Mouse (Mus musculus): ENCODE results near the gene Ints5. TPM values are rescaled to one million over a fixed set of nuclear protein-coding genes. Genes with fewer than 3 reads are reported as not detected.
"Not testable (repeated sequence)": the region's sequence is repeated elsewhere in the genome, so short reads cannot be mapped to it uniquely, and the experiment has no call there.

Ints5 gene
- total RNA-seq (2017) = 10.9 and 13.2 TPM in 2 replicates

- ATAC-seq (replicated peaks in 1 of 2; ENCODE audit: insufficient read depth in 1 of 2, low FRiP score in 2 of 2, low TSS enrichment in 1 of 2, low read depth in 1 of 2, poor library complexity in 2 of 2, severe bottlenecking in 2 of 2) = peak; percentile 33 to 50
Observed at GRCm38 (mm10) chr19:8892829-8893766, at the start of gene Ints5. Gene Ints5, plus strand, starts transcription at chr19:8893005.

DNA sequence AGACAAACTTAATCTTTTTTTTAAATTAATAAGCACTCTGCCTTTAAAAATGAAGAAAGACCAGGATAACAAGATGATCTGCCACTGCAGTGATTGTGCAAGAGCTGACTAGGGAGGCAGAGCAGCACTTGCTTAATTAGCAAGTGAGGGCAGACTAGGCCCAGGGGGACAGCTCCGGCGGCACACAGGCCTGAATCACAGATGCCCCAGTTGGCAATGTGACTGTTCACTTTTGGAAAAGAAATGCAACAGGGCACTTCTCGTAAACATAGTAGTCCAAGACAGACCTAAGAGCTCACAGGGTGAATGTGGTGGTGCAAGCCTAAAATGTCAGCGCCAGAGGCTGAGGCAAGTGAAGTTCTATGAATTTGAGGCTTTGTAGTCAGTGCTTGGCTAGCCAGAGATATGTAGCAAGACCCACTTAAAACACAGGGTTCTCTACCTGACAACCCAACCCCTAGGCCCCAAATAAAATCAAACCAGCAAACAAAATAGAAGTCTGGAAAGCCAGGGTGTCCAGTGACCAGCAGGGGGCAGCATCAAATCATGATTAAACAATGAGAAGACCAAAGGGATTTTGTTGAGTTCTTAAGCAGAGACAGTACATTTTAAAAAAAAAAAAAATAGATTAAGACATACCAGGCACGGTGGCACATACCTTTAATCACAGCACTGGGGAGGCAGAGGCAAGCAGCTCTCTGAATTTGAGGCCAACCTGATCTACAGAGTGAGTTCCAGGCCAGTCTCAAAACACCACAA is 48.3 kb upstream of the Ints5 start:
- ATAC-seq (replicated peaks in 1 of 2; ENCODE audit: insufficient read depth in 1 of 2, low FRiP score in 2 of 2, low TSS enrichment in 1 of 2, low read depth in 1 of 2, poor library complexity in 2 of 2, severe bottlenecking in 2 of 2) = peak; percentile 20 to 55; a peak in 2 of 4 replicates

DNA sequence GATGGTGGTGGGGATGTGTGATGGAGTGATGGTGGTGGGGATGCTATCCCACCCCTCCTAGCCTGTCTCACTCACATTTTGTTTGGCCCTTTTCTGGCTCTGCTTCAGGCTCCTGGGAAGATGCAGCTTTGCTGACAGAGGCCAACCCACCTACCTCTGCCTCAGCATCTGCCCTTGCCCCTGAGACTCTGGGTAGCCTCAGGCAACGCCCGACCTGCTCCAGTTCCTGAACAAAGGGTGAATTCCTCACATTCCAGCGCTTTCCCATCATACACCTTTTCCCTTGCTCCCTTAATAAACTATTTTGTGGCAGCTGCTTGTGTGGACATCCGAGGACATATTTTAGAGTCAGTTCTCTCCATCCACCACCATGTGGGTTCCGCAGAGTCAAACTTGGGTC is 44.4 kb upstream of the Ints5 start:
- no peak for ATAC-seq (replicated peaks in 1 of 2; ENCODE audit: insufficient read depth in 1 of 2, low FRiP score in 2 of 2, low TSS enrichment in 1 of 2, low read depth in 1 of 2, poor library complexity in 2 of 2, severe bottlenecking in 2 of 2)

GRCm38 (mm10) chr19:8850402-8850901 is 42.4 kb upstream of the Ints5 start, which contains the start of gene Lrrn4cl:
Gene Lrrn4cl, plus strand, starts transcription at chr19:8850768.
- ATAC-seq (replicated peaks in 1 of 2; ENCODE audit: insufficient read depth in 1 of 2, low FRiP score in 2 of 2, low TSS enrichment in 1 of 2, low read depth in 1 of 2, poor library complexity in 2 of 2, severe bottlenecking in 2 of 2) = no peak

DNA sequence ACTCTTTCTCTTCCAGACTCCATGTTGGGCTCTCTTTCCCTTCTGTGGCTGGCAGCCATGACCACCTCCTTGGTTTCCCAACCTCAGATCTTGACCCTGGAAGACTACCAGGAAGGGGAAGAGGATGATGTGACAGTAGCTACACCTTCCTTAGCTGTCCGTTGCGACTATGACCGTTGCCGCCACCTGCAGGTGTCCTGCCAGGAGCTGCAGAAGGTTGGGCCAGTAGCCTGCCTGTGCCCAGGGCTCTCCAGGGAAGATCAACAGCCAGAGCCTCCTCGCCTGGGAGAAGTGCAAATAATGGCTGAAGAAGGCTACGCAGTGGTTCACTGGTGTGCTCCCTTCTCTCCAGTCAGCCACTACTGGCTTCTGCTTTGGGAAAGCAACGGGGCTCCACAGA is 41.2 kb upstream of the Ints5 start:
- ATAC-seq (replicated peaks in 1 of 2; ENCODE audit: insufficient read depth in 1 of 2, low FRiP score in 2 of 2, low TSS enrichment in 1 of 2, low read depth in 1 of 2, poor library complexity in 2 of 2, severe bottlenecking in 2 of 2) = no peak

- no peak for ATAC-seq (replicated peaks in 1 of 2; ENCODE audit: insufficient read depth in 1 of 2, low FRiP score in 2 of 2, low TSS enrichment in 1 of 2, low read depth in 1 of 2, poor library complexity in 2 of 2, severe bottlenecking in 2 of 2)
Observed at GRCm38 (mm10) chr19:8852236-8852928, 40.4 kb upstream of the Ints5 start.

DNA sequence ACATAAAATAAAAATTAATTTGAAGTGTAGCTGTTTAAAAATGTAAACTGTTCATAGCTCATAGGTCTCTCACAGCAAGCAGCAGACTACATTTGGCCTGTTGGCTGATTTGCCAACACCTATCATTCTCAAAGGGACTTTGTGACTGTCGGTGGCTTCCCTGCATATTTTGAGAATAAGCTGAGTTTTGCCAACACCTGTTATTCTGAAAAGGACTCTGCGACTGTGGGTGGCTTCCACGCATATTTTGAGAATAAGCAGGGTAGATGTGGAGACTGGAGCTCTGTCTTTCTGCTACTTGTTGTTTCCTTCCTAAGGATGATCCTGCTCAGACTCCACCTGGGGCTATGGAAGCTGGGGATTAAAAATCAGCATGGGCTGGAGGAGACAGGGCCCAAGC is 39.7 kb upstream of the Ints5 start:
- ATAC-seq (replicated peaks in 1 of 2; ENCODE audit: insufficient read depth in 1 of 2, low FRiP score in 2 of 2, low TSS enrichment in 1 of 2, low read depth in 1 of 2, poor library complexity in 2 of 2, severe bottlenecking in 2 of 2) = no peak

GRCm38 (mm10) chr19:8857689-8858088 is 35.1 kb upstream of the Ints5 start:
- peak; percentile 53 to 56; a peak in 2 of 4 replicates for ATAC-seq (replicated peaks in 1 of 2; ENCODE audit: insufficient read depth in 1 of 2, low FRiP score in 2 of 2, low TSS enrichment in 1 of 2, low read depth in 1 of 2, poor library complexity in 2 of 2, severe bottlenecking in 2 of 2)

- no peak for ATAC-seq (replicated peaks in 1 of 2; ENCODE audit: insufficient read depth in 1 of 2, low FRiP score in 2 of 2, low TSS enrichment in 1 of 2, low read depth in 1 of 2, poor library complexity in 2 of 2, severe bottlenecking in 2 of 2)
Observed at GRCm38 (mm10) chr19:8859018-8859417, 33.8 kb upstream of the Ints5 start.

DNA sequence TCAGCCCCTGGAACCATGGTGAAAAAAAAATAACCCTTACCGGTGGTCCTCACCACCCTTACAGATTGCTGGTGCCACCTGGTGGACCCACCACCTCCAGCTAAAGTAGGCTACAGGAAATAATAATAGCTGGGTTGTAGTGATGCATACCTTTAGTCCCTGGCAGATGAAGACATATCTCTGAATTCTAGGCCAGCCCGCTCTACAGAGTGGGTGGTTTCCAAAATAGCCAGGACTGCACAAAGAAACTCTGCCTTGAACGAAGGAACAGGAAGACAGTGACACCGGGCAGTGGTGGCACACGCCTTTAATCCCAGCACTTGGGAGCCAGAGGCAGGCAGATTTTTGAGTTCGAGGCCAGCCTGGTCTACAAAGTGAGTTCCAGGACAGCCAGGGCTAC is 28.5 kb upstream of the Ints5 start:
- no peak for ATAC-seq (replicated peaks in 1 of 2; ENCODE audit: insufficient read depth in 1 of 2, low FRiP score in 2 of 2, low TSS enrichment in 1 of 2, low read depth in 1 of 2, poor library complexity in 2 of 2, severe bottlenecking in 2 of 2)

DNA sequence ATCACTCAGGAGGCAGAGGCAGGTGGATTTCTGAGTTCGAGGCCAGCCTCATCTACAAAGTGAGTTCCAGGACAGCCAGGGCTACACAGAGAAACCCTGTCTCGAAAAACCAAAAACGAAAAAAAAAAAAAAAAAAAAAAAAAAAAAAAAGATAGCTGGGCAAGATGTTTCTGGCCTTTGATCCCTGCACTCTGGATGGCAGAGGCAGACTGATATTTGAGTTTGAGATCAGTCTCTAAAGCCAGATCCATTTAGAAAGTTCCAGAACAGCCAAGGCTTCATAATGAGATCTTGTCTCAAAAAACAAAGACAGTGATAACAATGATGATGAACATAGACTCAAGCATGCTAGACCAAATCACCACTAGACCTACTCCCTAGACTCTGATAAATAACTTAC is 22.4 kb upstream of the Ints5 start:
- ATAC-seq (replicated peaks in 1 of 2; ENCODE audit: insufficient read depth in 1 of 2, low FRiP score in 2 of 2, low TSS enrichment in 1 of 2, low read depth in 1 of 2, poor library complexity in 2 of 2, severe bottlenecking in 2 of 2) = not testable (repeated sequence)

GRCm38 (mm10) chr19:8870838-8871237 is 22.0 kb upstream of the Ints5 start:
- ATAC-seq (replicated peaks in 1 of 2; ENCODE audit: insufficient read depth in 1 of 2, low FRiP score in 2 of 2, low TSS enrichment in 1 of 2, low read depth in 1 of 2, poor library complexity in 2 of 2, severe bottlenecking in 2 of 2) = no peak

- peak; percentile 98 to 100 for ATAC-seq (replicated peaks in 1 of 2; ENCODE audit: insufficient read depth in 1 of 2, low FRiP score in 2 of 2, low TSS enrichment in 1 of 2, low read depth in 1 of 2, poor library complexity in 2 of 2, severe bottlenecking in 2 of 2)
Observed at GRCm38 (mm10) chr19:8871267-8872186, 21.3 kb upstream of the Ints5 start, which contains the start of gene Ubxn1. Gene Ubxn1, plus strand, starts transcription at chr19:8871496.

DNA sequence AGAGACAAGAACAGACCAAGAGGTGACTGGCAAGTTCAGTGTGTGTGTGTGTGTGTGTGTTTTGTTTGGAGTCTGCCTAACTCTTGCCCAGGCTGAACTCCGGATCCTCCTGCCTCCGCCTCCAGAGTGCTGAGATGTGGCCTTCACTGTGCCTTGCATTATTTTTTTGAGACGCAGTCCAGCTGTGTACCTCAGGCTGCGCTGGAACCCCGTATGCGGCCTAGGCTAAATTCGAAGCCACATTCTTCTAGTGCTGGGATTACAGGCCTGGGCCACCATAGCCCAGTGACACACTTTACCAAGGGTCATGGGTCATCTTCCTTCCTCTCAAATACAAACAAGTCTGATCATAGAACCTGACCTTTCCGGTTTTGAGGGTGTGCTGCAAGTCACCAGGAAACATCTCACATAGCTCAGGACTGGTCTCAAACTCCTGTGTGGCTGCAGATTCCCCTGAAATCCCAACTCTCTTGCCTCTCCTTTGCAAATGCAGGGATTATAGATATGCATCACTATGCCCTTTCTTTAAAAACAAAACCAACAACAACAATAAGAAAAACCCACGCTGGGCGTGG is 20.5 kb upstream of the Ints5 start:
- no peak for ATAC-seq (replicated peaks in 1 of 2; ENCODE audit: insufficient read depth in 1 of 2, low FRiP score in 2 of 2, low TSS enrichment in 1 of 2, low read depth in 1 of 2, poor library complexity in 2 of 2, severe bottlenecking in 2 of 2)

GRCm38 (mm10) chr19:8875031-8875430 is 17.8 kb upstream of the Ints5 start:
- ATAC-seq (replicated peaks in 1 of 2; ENCODE audit: insufficient read depth in 1 of 2, low FRiP score in 2 of 2, low TSS enrichment in 1 of 2, low read depth in 1 of 2, poor library complexity in 2 of 2, severe bottlenecking in 2 of 2) = no peak

DNA sequence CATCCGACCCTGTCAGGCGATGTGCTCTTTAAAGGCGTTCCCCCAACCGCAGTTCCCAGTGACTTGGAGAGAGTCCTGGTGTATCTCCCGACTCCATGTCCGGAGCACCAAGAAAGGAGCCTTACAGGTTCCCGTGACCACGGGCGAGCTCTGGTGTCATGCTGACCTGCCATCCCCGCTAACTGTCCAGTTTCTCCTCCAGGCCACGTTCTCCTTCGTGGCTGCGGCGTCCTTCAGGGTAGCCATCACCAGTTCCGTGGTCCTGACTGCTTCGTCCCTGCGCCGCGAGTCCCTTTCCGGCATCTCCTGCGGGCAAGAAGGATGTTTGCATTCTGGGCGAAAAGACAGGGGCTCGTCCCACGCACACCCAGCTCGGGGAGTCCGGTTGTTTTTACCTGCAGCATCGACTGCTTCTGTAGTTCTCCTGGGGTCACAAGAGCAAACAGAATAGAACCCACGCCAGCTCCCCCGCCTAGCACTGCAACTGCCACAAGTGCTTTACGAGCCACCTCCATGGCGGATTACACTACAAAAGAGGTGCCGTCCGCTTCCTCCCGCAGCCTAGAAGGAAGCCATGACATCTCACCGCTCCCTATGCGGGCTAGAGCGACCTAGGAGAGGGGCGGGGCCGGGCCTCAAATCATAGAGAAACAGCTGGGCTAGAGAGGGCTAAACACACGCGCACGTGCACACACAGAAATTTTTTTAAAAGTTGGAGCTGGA is 12.3 kb upstream of the Ints5 start, which contains the start of gene Uqcc3:
Gene Uqcc3, minus strand, starts transcription at position 613 of the 723 bp plus-strand sequence.
- peak; percentile 99 for ATAC-seq (replicated peaks in 1 of 2; ENCODE audit: insufficient read depth in 1 of 2, low FRiP score in 2 of 2, low TSS enrichment in 1 of 2, low read depth in 1 of 2, poor library complexity in 2 of 2, severe bottlenecking in 2 of 2)
